Mouse (Mus musculus): ENCODE measurements around the gene Csad.
"Not testable (repeated sequence)": the region's sequence is repeated elsewhere in the genome, so short reads cannot be mapped to it uniquely, and the experiment has no call there.

Gene Csad

GRCm38 (mm10) chr15:102235371-102236027 lies 31.0 kb upstream of the Csad start:
- in situ Hi-C loops (cut with MboI, MseI), result loop anchor here in 1 of 2 experiments (10.0 kb wide), 1 partner anchor 2001 kb away; no protein-coding TSS in a partner anchor

- in situ Hi-C loops (cut with MboI, MseI), result loop anchor here in 1 of 2 experiments (10.0 kb wide), 1 partner anchor 1999 kb away; no protein-coding TSS in a partner anchor
Measured at GRCm38 (mm10) chr15:102233896-102234295, 29.4 kb upstream of the Csad start.

DNA sequence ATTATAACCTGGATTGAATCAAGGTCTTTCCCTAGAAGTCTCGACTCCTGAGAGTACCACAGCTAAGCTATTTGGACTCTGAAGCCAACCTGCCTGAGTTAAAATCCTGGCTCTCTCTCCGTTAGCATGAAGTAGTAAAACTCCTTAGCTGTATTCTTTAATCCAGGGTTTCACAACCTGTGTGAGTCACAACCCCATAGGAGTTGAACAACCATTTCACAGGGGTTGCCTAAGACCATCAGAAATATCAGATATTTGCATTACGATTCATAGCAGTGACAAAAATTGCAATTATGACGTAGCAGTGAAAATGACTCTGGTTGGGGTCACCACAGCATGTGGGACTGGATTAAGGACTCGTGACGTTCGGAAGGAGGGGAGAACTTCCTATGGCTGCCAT lies 28.2 kb upstream of the Csad start:
- in situ Hi-C loops (cut with MboI, MseI), result loop anchor here in 1 of 2 experiments (10.0 kb wide), 1 partner anchor 1998 kb away; no protein-coding TSS in a partner anchor

GRCm38 (mm10) chr15:102231748-102232147 lies 27.2 kb upstream of the Csad start, which contains the start of gene Itgb7:
Gene Itgb7, minus strand, starts transcription at chr15:102231944.
- in situ Hi-C loops (cut with MboI, MseI), result loop anchor here in 1 of 2 experiments (10.0 kb wide), 1 partner anchor 1997 kb away; no protein-coding TSS in a partner anchor

DNA sequence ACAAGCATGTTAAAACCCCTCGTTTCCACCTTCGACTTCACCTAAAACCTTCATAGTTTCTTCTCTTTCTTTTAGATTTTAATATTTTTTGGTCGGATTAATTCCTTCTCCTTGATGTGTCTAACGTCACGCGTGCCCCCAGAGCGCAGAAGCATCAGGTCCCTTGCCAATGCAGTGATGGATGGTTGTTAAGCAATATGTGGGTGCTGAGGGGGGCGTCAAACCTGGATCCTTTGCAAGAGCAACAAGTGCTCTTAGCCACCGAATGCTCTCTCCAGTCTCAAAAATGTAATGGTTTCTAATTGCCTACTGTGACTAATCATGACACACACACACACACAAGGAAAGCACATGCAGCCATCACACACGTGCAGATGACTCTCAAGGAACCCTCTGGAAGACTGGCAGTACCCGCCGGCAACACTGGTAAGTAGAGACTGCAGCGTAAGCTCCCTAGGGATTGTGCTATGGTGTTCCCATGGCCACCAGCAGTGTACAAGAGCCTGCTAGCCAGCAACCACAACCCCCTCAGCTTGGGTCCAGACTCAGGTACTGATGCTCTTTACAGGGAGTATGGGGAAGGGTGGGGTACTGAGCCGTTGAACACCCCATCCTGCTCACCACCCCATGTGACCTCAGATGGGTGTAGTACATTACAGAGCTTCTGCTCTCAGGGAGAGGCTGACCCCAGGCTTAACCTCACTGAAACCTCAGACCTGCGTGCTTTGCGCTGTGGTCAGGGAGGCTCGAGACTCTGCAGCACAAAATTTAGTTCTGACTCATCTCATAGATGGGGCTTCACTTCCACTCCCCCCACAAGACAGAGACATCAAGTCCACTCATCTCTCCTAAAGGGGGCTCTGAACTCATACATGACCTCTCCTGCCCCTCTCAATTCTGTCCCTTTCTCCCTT lies 26.1 kb upstream of the Csad start:
- in situ Hi-C loops (cut with MboI, MseI), result loop anchor here in 1 of 2 experiments (10.0 kb wide), 1 partner anchor 1996 kb away; no protein-coding TSS in a partner anchor

DNA sequence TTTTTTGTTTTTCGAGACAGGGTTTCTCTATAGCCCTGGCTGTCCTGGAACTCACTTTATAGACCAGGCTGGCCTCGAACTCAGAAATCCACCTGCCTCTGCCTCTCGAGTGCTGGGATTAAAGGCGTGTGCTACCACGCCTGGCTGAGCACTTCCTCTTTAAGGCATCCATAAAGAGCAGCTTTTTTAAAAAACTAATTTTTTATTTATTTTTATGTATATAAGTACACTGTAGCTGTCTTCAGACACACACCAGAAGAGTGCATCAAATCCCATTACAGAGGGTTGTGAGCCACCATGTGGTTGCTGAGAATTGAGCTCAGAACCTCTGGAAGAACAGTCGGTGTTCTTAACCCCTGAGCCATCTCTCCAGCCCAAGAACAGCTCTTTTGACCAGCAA lies 21.1 kb upstream of the Csad start:
- in situ Hi-C loops (cut with MboI, MseI), result not testable (repeated sequence)

DNA sequence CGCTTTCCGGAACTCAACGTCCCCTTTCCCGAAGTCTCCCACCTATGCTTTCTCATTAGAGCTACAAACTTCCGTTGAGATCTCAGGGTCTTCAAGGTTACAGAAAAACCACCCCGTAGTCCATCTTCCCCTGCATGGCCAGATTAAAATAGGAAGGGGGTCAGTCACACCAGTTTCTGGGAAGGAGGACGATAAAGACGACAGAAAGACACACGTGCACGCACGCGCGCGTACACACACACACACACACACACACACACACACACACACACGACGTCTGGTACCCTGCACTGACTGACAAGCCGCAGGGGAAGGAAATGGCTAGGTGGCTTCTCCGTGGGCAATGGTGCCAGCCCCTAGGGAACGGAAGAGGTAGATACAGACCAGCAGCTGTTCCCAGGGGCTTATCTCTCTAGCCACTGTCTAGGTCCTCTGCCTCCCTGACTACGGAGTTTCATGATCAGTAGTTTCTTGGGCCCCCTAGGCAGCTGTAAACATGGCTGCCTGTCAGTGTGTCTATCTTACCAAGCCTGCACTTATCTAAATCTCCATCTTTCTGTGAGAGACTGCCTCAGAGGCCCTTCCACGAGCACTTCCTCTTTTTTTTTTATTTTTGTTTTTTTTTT lies 20.6 kb upstream of the Csad start:
- in situ Hi-C loops (cut with MboI, MseI), result no loop called here

DNA sequence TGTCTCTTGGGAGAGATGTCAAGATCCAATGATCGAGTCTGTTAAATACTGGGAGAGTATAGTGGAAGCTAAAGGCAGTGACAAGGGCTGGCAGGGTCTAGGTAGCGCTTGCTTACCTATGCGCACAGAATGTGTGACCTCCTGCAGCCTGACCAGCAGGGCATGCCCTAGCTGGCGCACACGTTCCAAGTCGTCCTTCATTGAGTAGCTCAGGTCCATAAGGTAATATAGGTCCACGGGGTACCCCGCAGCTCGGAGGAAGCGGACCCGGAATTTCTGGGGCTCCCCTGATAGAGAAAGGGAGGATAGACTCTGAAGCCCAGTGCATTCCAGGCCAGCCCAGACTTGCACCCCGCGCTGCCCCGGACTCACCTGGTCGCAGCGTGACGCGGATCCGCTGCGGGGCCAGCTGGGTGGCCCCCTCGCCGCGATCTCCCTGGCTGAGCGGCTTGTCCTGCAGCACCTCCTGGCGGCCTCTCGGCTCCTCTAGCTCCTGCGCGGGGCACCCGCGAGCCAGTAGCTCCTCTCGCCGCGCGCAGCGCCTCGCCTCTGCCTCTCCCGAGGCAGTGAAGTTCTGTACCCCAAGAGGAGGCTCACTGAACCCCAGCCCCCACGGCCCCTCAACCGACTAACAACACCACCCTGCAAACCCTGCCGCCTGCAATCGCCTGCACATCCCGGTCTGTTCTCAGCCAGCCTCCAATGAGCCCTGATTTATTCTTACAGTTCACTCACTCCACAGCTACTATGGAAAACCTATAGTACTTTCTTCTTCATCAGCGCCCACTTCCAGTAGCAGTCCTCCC lies 19.9 kb upstream of the Csad start:
- in situ Hi-C loops (cut with MboI, MseI), result no loop called here

DNA sequence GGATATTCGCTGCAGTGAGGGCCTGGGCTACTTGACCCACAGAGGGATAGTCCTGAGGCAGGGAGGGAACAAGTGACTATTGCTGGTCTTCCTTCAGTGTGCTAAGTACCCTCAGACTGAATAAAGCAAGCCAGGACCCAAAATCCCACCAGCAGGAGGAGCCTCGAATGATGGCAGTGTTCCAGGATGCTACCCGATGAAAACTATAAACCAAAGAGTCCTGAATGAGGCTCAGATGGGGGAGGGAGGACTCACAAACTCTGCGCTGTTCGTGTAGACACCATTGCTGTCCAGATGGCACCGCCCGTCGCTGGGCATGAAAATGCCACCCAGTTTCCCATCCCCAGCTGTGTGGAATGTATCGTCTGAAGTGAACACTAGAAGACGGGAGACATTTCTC lies 17.9 kb upstream of the Csad start:
- in situ Hi-C loops (cut with MboI, MseI), result no loop called here

DNA sequence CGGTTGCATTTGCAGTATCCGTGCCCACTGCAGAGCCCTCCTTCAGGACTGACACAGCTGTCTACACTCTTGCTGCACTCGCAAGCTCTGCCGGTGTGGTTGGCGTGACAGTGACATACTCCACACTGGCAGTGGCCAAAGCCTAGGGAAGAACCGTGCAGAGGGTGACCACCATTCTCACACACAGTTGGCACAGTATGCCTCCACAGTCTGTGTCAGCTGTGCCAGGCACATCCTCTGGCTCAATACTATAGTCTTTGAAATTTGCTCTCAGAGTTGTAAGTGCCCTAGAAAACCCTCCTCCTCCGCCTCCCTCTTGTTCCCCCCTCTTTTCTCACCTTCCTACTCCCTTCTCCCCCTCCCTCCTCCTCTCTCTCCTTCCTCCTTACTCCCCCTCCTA lies 12.8 kb upstream of the Csad start:
- in situ Hi-C loops (cut with MboI, MseI), result no loop called here

- in situ Hi-C loops (cut with MboI, MseI), result no loop called here
Measured at GRCm38 (mm10) chr15:102216459-102217228, 12.1 kb upstream of the Csad start.

GRCm38 (mm10) chr15:102215624-102216023 lies 11.1 kb upstream of the Csad start:
- in situ Hi-C loops (cut with MboI, MseI), result no loop called here

- in situ Hi-C loops (cut with MboI, MseI), result no loop called here
Measured at GRCm38 (mm10) chr15:102214132-102214531, 9.6 kb upstream of the Csad start.

DNA sequence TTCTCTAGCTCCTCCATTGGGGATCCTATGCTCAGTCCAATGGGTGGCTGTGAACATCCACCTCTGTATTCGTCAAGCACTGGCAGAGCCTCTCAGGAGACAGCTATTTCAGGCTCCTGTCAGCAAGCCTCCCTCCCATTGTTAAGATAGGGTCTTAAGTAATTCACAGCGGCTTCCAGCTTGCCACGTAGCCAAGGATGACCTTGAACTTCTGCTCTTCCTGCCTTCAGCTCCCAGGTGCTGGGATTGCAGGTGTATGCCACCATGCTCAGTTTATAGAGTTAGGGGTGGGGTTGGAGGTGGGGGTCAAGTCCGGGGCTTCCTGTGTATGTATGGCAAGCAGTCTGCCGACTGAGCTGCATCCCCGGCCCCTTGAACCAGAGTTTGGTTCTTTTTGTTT lies 7.4 kb upstream of the Csad start:
- in situ Hi-C loops (cut with MboI, MseI), result no loop called here

GRCm38 (mm10) chr15:102210816-102211215 lies 6.3 kb upstream of the Csad start:
- in situ Hi-C loops (cut with MboI, MseI), result no loop called here

DNA sequence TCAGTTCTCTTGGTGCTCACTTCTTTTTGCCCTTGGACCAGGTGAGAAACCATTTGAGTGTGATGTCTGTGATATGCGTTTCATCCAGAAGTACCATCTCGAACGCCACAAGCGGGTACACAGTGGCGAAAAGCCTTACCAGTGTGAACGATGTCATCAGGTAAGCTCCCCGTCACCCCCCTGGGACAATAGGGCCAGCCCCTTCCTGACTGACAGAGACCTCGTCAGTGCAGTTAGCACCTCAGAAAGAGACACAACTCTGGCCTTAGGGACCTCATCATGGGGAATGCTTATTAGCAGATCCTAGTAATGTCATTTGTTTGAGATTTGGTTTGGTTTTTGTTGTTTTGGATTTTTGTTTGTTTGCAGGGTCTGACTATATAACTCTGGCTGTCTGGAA lies 4.6 kb upstream of the Csad start:
- in situ Hi-C loops (cut with MboI, MseI), result loop anchor here in 1 of 2 experiments (10.0 kb wide), 1 partner anchor 1454 kb away; no protein-coding TSS in a partner anchor

GRCm38 (mm10) chr15:102208092-102208561 lies 3.6 kb upstream of the Csad start:
- in situ Hi-C loops (cut with MboI, MseI), result loop anchor here in 1 of 2 experiments (10.0 kb wide), 1 partner anchor 1453 kb away; no protein-coding TSS in a partner anchor

DNA sequence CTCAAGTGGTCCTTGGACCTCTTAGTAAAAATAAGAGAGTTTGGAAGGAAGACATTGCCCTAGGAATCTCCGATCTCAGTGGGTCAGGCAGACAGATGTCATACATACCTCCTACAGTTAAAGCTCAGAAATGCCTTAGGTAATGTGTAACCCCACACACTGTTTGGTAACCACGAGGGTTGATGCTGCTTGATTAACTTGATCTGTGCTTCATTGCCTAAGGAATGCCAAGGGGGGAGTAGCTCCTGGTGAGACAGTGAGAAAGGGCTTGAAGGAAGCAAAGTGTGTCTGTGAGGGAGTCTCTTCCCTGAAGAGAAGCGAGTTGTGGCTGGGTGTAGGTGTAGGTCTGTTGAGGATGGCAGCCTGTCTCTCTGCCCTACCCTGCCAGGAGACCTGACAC lies 2.8 kb upstream of the Csad start:
- in situ Hi-C loops (cut with MboI, MseI), result loop anchor here in 1 of 2 experiments (10.0 kb wide), 1 partner anchor 1453 kb away; no protein-coding TSS in a partner anchor

GRCm38 (mm10) chr15:102205779-102206178 lies 1.3 kb upstream of the Csad start:
- in situ Hi-C loops (cut with MboI, MseI), result loop anchor here in 1 of 2 experiments (10.0 kb wide), 1 partner anchor 1451 kb away; no protein-coding TSS in a partner anchor

Measured in T-helper 17 cell (primary cell).